Mouse (Mus musculus): ENCODE data around the gene Art1.

Gene Art1

GRCm38 (mm10) chr7:102101487-102101886 is at the start of gene Art1:
TSS of gene Art1 (plus strand) at chr7:102101743.
- DNase-seq, result no peak

DNA sequence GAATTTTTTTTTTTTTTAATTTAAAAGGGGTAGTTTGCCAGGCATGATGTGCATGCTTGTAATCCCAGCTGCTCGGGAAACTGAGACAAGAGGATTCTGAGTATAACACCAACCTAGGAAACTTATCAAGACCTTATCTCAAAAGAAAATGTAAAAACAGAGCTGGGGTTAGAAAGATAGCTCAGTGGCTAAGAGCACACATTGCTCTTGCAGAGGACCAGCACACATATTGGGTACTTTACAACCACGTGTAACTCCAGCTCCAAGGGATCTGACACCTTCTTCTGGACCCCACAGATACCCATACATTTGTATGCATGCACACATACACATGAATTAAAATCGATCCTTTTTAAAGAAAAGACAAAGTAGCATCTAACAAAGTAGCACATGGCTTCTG is 40.2 kb upstream of the Art1 start:
- DNase-seq, result no peak

DNA sequence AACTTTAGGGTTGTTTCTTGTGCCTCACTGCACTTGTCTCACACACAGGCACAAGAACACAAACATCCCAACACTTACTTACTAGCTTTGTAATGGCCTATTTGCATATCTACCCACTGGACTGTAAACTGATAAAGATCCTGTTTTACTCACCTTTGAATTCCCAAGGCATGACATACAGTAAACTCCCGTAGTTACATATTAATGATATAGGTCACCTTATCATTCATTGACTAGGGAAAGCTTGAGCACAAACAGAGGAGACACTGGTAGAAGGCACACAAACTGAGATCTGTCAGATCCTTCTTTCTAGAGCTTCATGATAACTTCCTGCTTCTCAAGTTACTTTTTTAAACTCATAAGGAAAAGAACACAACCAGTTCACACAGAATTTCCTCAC is 39.3 kb upstream of the Art1 start:
- DNase-seq, result no peak

DNA sequence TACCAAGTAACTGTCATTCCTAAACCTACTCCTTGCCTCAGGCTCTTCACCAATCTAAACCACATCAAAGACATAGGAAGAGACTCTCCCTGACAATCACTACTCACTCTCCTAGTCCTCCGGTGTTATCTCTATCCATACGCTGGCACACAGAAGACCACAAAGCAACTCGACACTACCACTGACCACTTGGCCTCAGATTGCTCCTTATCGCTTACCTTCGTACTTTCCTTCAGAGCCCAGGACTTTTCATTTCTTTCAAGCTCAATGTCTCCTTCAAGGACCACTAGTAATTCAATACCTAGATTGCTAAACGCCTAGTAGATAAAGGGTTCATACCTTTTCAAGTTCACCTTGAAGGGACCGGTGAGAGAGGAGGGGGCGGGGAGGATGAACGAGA is 37.7 kb upstream of the Art1 start:
- DNase-seq, result no peak

DNA sequence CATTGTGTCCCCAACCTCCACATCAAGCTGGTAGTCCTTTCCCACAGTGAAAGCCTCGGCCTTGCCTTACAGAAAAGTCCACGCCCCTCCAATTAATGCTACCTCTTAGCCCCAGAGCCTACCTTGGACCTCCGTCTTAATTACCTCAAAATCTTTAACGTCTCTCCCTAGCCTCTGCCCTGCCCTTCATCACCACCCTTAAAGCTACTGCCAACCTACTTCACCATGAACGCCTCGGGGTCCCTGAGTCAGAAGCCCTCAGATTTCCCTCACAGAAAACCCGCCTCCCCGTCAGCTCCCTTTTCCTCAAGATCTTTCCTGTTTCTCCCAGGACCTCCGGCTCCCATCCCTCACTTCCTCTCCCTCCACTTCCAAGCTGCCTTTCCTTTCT is 36.9 kb upstream of the Art1 start:
- DNase-seq, result no peak

GRCm38 (mm10) chr7:102065046-102065891 is 36.3 kb upstream of the Art1 start, which contains the start of the genes Rnf121, Xndc1 and Xntrpc:
TSS of gene Rnf121 (minus strand) at chr7:102065469.
TSS of gene Xndc1 (plus strand) at chr7:102065511.
TSS of gene Xntrpc (plus strand) at chr7:102065713.
- DNase-seq, result peak; percentile 93 to 96

DNA sequence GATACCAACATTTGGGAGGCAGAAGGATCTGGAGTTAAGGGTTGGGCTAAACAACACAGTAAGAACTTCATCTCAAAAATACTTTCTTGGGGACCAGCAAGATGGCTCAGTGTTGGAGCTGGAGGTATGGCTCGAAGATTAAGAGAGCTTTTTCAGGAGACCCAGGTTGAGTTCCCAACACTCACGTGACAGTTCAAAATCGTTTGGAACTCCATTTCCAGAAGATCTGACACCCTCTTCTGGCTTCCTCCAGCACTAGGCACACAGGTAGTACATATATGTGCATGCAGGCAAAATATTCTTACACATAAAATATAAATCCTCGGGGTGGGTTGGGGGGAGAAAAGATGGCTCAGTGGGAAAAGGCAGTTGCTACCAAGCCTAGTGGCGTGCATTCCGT is 35.2 kb upstream of the Art1 start:
- DNase-seq, result no peak

GRCm38 (mm10) chr7:102076714-102077296 is 24.7 kb upstream of the Art1 start:
- DNase-seq, result peak in 1 of 2 experiments; percentile 28

GRCm38 (mm10) chr7:102078517-102078916 is 23.0 kb upstream of the Art1 start:
- peak; percentile 32 to 47 for DNase-seq

GRCm38 (mm10) chr7:102080311-102080710 is 21.2 kb upstream of the Art1 start:
- DNase-seq, result no peak

DNA sequence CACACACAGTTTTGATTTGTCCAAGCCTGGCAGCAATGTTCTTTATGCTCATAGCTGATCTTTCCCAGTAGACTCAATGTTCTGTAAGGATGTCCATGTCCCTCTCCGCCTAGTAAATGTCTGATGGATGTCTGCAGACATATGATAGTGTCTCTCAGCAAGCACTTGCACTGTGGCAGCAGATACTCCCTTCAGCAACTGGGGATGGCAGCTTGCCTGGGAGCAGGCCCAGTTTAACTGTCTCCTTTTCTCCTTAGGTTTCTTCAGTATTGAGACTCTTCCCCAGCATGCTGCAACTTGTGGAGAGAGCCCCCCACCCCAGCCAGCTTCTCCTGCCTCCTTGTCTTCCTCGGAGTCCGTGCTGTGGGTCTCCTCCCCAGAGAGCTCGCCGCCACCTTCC is 19.8 kb upstream of the Art1 start:
- DNase-seq, result no peak

DNA sequence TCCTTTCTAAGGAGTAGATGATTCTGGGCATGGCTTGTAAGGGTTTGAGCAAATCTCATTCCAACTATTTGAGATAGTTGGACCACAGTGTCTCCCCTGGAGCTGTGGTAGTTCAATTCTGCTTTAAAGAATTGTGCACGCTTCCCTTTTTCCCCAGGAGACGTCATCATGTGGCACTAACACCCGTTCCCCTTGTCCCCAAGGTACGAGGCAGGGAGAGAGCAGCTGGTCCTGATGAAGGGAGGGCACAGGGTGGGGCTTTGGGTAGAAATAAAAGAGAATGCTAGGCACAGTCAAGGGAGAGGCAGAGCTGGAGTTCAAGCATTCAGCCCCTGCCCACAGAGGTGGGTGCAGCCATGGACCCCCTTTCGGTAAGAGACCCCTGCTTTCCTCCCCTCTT is 18.7 kb upstream of the Art1 start, which contains the start of gene Trpc2:
TSS of gene Trpc2 (plus strand) at position 301 of the 400 bp plus-strand sequence.
- no peak for DNase-seq

GRCm38 (mm10) chr7:102084041-102084696 is 17.4 kb upstream of the Art1 start:
- DNase-seq, result no peak

GRCm38 (mm10) chr7:102087336-102087735 is 14.2 kb upstream of the Art1 start:
- DNase-seq, result peak; percentile 29 to 34

- DNase-seq, result no peak
Measured at GRCm38 (mm10) chr7:102099760-102100661, 1.5 kb upstream of the Art1 start.

- no peak for DNase-seq
Measured at GRCm38 (mm10) chr7:102100868-102101267, 675 bp upstream of the Art1 start.

DNA sequence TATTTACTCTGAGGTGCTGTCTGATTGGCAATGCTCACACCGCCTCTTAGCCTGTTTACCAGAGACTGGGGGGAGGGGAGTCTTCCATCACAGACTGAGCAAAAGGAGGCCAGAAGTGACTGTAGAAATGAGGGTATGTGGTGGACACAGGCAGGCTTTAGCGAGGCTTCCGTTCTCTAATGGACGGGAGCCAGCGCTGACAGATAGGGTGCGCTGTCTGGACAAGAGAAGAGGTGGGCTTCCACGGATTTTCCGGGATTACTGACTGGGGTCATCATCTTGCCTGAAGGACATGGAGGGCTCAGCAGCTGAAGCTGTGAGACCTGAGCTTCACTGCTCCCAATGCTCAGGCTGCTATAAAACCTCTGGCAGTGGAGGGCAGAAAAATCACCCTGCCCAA is 698 bp downstream of the Art1 start:
- no peak for DNase-seq

GRCm38 (mm10) chr7:102102696-102103095 is 1.2 kb downstream of the Art1 start:
- DNase-seq, result no peak

DNA sequence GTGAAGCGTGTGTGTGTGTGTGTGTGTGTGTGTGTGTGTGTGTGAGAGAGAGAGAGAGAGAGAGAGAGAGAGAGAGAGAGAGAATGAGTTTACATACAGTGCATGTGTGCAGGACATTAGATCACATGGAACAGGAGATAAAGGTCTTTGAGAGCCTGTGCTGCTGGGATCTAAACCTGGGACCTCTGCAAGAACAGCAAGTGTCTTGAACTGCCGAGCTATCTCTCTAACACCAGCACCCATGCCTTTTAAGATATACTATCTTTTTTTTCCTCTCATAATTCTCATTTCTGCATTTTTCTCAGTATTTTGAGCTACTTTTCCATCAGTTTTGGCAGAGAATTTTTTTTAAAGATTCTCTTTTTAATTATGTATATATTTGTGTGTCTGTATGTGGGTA is 2.0 kb downstream of the Art1 start:
- DNase-seq, result no peak

GRCm38 (mm10) chr7:102104126-102104525 is 2.6 kb downstream of the Art1 start:
- DNase-seq, result peak; percentile 40 to 47

DNA sequence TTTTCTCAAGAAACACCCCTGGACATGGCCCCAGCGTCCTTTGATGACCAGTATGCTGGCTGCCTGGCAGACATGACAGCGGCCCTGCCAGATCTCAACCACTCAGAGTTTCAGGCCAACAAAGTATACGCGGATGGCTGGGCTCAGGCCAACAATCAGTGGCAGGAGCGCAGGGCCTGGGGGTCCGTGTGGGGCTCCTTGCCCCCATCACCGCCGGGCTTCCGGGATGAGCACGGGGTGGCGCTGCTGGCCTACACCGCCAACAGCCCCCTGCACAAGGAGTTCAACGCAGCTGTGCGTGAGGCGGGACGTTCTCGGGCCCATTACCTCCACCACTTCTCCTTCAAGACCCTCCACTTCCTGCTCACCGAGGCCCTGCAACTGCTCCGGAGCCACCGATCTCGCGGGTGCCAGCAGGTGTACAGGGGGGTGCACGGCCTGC is 5.2 kb downstream of the Art1 start:
- DNase-seq, result no peak

- DNase-seq, result no peak
Measured at GRCm38 (mm10) chr7:102108206-102108605, 6.7 kb downstream of the Art1 start.

DNA sequence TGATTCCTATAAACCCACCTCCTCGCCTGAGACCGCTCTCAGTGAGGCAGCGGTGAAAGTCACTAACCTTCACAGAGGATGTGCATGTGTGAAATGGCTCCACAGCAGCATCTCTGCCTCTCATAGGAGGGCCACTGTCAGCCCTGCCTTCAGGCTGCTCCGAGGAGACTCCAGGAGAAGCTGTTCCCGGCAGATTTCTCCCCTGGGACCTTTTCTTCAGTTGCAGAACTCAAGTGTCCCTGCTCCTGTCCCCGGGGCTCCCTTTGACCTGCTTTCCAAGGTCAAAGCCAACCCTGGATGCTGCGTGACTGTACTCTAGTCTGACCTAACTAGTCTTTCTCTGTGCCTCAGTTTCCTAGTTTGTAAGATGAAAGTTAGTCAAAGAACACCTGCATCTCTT is 7.6 kb downstream of the Art1 start, which contains the start of gene Art5:
TSS of gene Art5 (minus strand) at position 319 of the 400 bp plus-strand sequence.
- no peak for DNase-seq
